ENCODE assay signal across 7 mouse cellular contexts in genomic region chr10:80695801-80696501, GRCm38 (mm10). TPM values are rescaled to one million over a fixed set of nuclear protein-coding genes. Genes with fewer than 3 reads are reported as not detected.
DNase-seq lines count a peak whose midpoint lies in the region; ATAC-seq and TF ChIP-seq lines count a peak whose summit lies in the region.

No protein-coding gene starts in this region.

- H3K27ac ChIP-seq in left cerebral cortex, adult 2 months = 0 out of 2 replicates have a peak overlapping the region, but pooled peaks have one; percentile 44
- peak overlapping the region; percentile 59 for H3K27ac ChIP-seq in embryonic facial prominence, embryonic 15.5 days (replicated peaks)
- peak overlapping the region; percentile 90 for H3K27ac ChIP-seq in lung, embryonic 15.5 days

- H3K36me3 ChIP-seq in embryonic facial prominence, embryonic 15.5 days = peaks cover 17% of the 10 kb centered on the region
- H3K36me3 ChIP-seq in lung, embryonic 15.5 days = peaks cover 4% of the 10 kb centered on the region; the same call in 1 of the 2 replicates

- DNase-seq in left cerebral cortex, adult 2 months (ENCODE audit: extremely low spot score in 1 of 2, low spot score in 2 of 2) = no peak
- no peak for DNase-seq in left cerebral cortex, postnatal 36 days (ENCODE audit: low spot score in 2 of 2)
- DNase-seq in thymus, postnatal 10 days (ENCODE audit: low spot score in 2 of 2) = peak; percentile 39 to 48
- DNase-seq in layer of hippocampus, adult 8-10 months (ENCODE audit: low spot score in 2 of 2) = no peak
- DNase-seq in cerebellum, adult 8-10 months = no peak

- H3K4me3 ChIP-seq in left cerebral cortex, adult 2 months = no peak overlapping the region
- no peak overlapping the region for H3K4me3 ChIP-seq in embryonic facial prominence, embryonic 15.5 days (replicated peaks)
- H3K4me3 ChIP-seq in lung, embryonic 15.5 days = no peak overlapping the region

- WGBS in embryonic facial prominence, embryonic 15.5 days = 54% methylated on average over 10 of the region's 10 CpGs
- 48% methylated on average over 10 of the region's 10 CpGs for WGBS in lung, embryonic 15.5 days

- peaks cover 38% of the 10 kb centered on the region for H3K4me1 ChIP-seq in embryonic facial prominence, embryonic 15.5 days
- H3K4me1 ChIP-seq in lung, embryonic 15.5 days = peaks cover 45% of the 10 kb centered on the region

- no peak for TF ChIP-seq CTCF in left cerebral cortex, adult 2 months (IDR thresholded peaks at IDR 0.05)

- no peak for ATAC-seq in embryonic facial prominence, embryonic 15.5 days (ENCODE audit: insufficient number of reproducible peaks, low FRiP score, low TSS enrichment, low read depth)
- no peak for ATAC-seq in lung, embryonic 15.5 days (ENCODE audit: borderline replicate concordance, extremely low read depth, low FRiP score, low TSS enrichment)

- H3K9ac ChIP-seq in embryonic facial prominence, embryonic 15.5 days = no peak overlapping the region
- H3K9ac ChIP-seq in lung, embryonic 15.5 days = no peak overlapping the region

- intact Hi-C loops in left cerebral cortex, adult 2 months (cut with DNase I) = no loop called here
- intact Hi-C loops in left cerebral cortex, postnatal 36 days (cut with DNase I) = no loop called here

- H3K27me3 ChIP-seq in embryonic facial prominence, embryonic 15.5 days = no peaks in the 10 kb centered on the region
- no peaks in the 10 kb centered on the region for H3K27me3 ChIP-seq in lung, embryonic 15.5 days

- H3K4me2 ChIP-seq in embryonic facial prominence, embryonic 15.5 days (replicated peaks) = no peak overlapping the region
- H3K4me2 ChIP-seq in lung, embryonic 15.5 days = peak overlapping the region; percentile 21; the same call in 1 of the 2 replicates

- no peaks in the 10 kb centered on the region for H3K9me3 ChIP-seq in embryonic facial prominence, embryonic 15.5 days (replicated peaks)
- no peaks in the 10 kb centered on the region for H3K9me3 ChIP-seq in lung, embryonic 15.5 days

RNA-seq across cellular contexts. Expression of gene Mob3a, which starts 5.8 kb away (rescaled TPM):
- total RNA-seq in left cerebral cortex, adult 2 months (2021) = 10 to 100 TPM; 13.6 to 15.5 TPM
- total RNA-seq in left cerebral cortex, postnatal 36 days (2021) = 10 to 100 TPM; 14.0 TPM
- 48.2 and 51.8 TPM in 2 replicates for polyA plus RNA-seq in embryonic facial prominence, embryonic 15.5 days (2015; fragmentation: Nextera tagmentation; extraction: Ambion mirVana)
- 44.5 and 44.7 TPM in 2 replicates for polyA plus RNA-seq in lung, embryonic 15.5 days (2015; fragmentation: Nextera tagmentation; extraction: Ambion mirVana)
- total RNA-seq in layer of hippocampus, adult 8-10 months (2022) = 10 to 100 TPM; 13.8 to 18.0 (median 15.0) TPM

RNA-seq across cellular contexts. Expression of gene Izumo4, which starts 6.0 kb away (rescaled TPM):
- total RNA-seq in left cerebral cortex, adult 2 months (2021) = 10 to 100 TPM; 45.0 to 46.0 TPM
- 10 to 100 TPM; 36.7 to 47.3 TPM for total RNA-seq in left cerebral cortex, postnatal 36 days (2021)
- 27.0 and 28.0 TPM in 2 replicates for polyA plus RNA-seq in embryonic facial prominence, embryonic 15.5 days (2015; fragmentation: Nextera tagmentation; extraction: Ambion mirVana)
- 19.8 and 23.0 TPM in 2 replicates for polyA plus RNA-seq in lung, embryonic 15.5 days (2015; fragmentation: Nextera tagmentation; extraction: Ambion mirVana)
- total RNA-seq in layer of hippocampus, adult 8-10 months (2022) = 10 to 100 TPM; 56.6 to 73.2 (median 69.8) TPM

RNA-seq across cellular contexts. Expression of gene Mknk2, which starts 18.0 kb away (rescaled TPM):
- 10 to 100 TPM; 42.8 to 48.8 TPM for total RNA-seq in left cerebral cortex, adult 2 months (2021)
- 10 to 100 TPM; 39.9 to 42.0 TPM for total RNA-seq in left cerebral cortex, postnatal 36 days (2021)
- 99.0 and 105 TPM in 2 replicates for polyA plus RNA-seq in embryonic facial prominence, embryonic 15.5 days (2015; fragmentation: Nextera tagmentation; extraction: Ambion mirVana)
- polyA plus RNA-seq in lung, embryonic 15.5 days (2015; fragmentation: Nextera tagmentation; extraction: Ambion mirVana) = 99.8 and 104 TPM in 2 replicates
- 10 to 100 TPM; 41.9 to 50.0 (median 45.1) TPM for total RNA-seq in layer of hippocampus, adult 8-10 months (2022)

RNA-seq across cellular contexts. Expression of gene Btbd2, which starts 39.1 kb away (rescaled TPM):
- total RNA-seq in left cerebral cortex, adult 2 months (2021) = 10 to 100 TPM; 85.1 to 96.7 TPM
- total RNA-seq in left cerebral cortex, postnatal 36 days (2021) = 100 to 1,000 TPM in 1 of 2 experiments, 10 to 100 TPM in 1; 93.4 to 100 TPM
- 82.2 and 82.7 TPM in 2 replicates for polyA plus RNA-seq in embryonic facial prominence, embryonic 15.5 days (2015; fragmentation: Nextera tagmentation; extraction: Ambion mirVana)
- polyA plus RNA-seq in lung, embryonic 15.5 days (2015; fragmentation: Nextera tagmentation; extraction: Ambion mirVana) = 83.0 and 85.2 TPM in 2 replicates
- 100 to 1,000 TPM in 2 of 4 experiments, 10 to 100 TPM in 2; 92.1 to 103 (median 97.9) TPM for total RNA-seq in layer of hippocampus, adult 8-10 months (2022)

RNA-seq across cellular contexts. Expression of gene Ap3d1, which starts 46.1 kb away (rescaled TPM):
- total RNA-seq in left cerebral cortex, adult 2 months (2021) = 100 to 1,000 TPM; 150 to 151 TPM
- 100 to 1,000 TPM; 133 to 160 TPM for total RNA-seq in left cerebral cortex, postnatal 36 days (2021)
- polyA plus RNA-seq in embryonic facial prominence, embryonic 15.5 days (2015; fragmentation: Nextera tagmentation; extraction: Ambion mirVana) = 75.2 and 76.1 TPM in 2 replicates
- 68.2 and 72.4 TPM in 2 replicates for polyA plus RNA-seq in lung, embryonic 15.5 days (2015; fragmentation: Nextera tagmentation; extraction: Ambion mirVana)
- total RNA-seq in layer of hippocampus, adult 8-10 months (2022) = 100 to 1,000 TPM; 136 to 163 (median 147) TPM

Comparison
In these comparisons a context has a peak if more than half of its experiments do, and no peak if none do; other contexts are left out.
1. DNase-seq: peak in thymus, postnatal 10 days (2 of 2); none in left cerebral cortex, adult 2 months (0 of 2), left cerebral cortex, postnatal 36 days (0 of 2), layer of hippocampus, adult 8-10 months (0 of 2) and cerebellum, adult 8-10 months (single experiment).
2. Peak in every context shown above with its lines, with median percentiles within 50 percentile points of each other: H3K27ac ChIP-seq.